Mouse (Mus musculus) cerebellum, postnatal 25 days (tissue): ENCODE measurements around the gene Nos1ap.

Source experiments
- DNase-seq, 2 experiments: peaks; one replicate each; pipeline ENCODE4 v3.0.0; 2021; ENCODE audit warnings: mixed read lengths in 2 of 2

Gene Nos1ap

DNA sequence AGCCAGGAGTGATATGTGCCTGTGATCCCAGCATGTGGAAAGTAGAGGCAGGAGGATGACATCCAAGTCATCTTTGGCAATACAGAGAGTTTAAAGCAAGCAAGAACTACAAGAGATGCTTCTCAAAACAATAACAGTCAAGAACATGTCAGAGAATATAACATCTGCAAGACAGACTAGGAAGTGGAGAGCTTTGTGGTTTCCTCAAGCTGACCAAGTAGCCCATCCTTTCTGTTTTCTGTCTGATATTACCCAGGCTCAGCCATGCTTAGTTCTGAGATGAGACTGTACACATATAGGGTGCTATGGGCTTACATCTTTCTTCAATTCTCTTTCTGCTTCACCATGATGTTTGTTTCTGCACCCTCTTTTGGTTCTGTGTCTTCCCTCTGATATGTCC is 316.4 kb downstream of the Nos1ap start:
- no peak for DNase-seq

DNA sequence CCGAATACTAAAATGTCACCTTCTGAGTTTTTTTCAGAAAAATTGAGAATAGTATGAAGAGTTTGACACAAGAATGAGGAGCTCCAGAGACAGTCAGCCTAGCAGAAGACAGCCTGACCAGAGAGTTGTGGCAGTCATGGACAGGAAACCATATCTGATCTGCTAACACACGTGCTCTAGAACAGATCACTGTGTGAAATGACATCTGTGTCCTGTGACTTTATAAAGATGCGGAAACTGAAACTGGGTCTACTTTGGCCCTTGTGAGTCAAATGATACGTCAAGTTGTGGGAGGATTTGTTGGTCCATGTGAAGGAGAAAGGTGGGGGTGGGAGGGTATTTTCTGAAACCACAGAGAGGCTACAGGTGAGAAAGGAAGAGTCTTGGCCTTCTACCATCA is 319.0 kb downstream of the Nos1ap start:
- DNase-seq, result no peak

DNA sequence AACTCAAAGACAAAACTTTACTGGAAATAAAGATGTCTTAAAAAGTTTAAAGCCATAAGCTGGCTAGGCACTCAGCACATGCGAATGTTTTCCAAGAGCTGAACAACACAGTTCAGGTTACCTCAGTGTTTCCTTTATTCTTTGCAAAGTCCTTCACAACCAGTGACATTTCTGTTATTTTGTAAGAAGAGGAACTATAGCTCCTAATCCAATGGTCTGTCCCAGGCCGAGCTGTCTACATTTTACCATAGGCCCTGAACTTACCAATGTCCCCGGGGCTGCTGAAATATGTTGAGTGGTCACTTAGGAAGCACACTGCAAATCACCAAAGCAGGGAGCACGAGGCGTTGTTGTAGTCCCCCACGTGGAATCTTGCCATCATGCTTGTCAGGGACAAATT is 319.4 kb downstream of the Nos1ap start:
- DNase-seq, result no peak

DNA sequence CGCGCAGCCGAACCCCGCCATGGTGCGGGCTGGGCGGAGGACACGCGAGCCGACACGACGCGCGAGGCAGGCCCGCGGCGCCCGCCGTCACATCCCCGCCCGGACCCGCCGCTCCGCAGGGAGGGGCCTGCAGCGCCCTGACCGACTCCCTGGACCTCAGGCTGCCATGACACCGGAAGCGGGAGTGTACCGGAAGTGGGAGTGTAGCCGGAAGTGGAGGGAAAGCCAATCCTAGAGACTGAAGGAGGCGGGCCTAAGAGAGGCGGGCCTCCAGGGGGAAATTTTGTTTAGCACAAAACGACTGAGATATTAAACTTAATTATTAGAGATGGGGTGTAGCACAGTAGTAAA is 334.1 kb downstream of the Nos1ap start:
- peak; percentile 88 to 91 for DNase-seq

DNA sequence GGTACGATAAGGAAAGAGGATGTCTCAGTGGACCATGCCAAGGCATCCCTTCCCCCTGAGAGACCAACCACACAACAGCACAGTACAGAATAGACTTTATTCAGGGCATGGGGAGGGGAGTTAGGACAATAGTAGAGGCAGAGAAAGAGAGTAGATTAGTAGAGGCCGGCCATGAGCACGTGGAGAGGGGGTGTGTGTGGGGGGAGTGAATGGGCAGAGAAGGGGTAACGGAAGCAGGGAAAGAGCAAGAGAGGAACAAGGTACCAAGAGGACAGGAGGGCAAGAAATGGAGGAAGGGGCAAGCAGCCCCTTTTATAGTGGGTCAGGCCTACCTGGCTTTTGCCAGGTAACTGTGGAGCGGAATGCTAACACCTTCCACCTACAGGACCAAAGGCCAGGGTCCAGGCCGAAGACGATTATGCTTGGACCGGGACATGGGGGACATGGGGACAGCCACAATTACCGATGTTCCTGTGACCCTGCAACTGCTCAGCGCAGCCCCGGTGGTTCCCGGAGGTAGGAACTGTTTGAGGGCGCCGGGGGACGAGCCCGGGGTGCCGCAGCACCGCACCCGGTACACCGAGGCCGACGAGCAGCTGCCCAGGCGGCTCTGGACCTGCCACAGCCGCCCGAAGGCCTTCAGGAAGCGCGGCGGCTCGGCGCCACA is 334.6 kb downstream of the Nos1ap start:
- no peak for DNase-seq
